Mouse (Mus musculus): ENCODE results near the gene Sh3gl1.

The Sh3gl1 gene

DNA sequence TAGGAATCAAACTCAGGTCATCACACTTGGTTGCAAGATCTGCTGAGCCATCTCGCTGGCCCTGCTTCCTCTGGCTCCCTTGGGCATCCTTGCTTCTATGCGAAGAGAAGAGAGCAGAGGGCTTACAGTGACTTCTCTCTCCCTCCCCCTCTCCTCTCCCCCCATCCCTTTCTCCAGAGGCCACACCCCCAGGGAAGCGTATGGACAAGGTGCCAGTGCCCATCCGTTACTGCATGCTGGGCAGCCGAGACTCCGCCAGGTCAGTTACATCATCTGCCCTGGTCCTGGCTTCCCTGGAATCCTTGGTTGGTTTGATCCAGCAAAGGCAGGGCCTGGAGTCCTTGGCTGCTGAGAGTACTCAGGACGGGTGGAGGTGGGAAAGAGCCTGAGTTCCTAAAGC, 25.0 kb downstream of the Sh3gl1 start:
- Histone ChIP-seq H3K9me3 (ENCODE audit: low read length) (no peaks in the 10 kb centered on the region), H3K4me1 (replicated peaks; ENCODE audit: low read depth, low read length) (peaks cover 58% of the 10 kb centered on the region), H3K27me3 (ENCODE audit: insufficient read depth, low read length) (no peaks in the 10 kb centered on the region), H3K4me3 (replicated peaks; ENCODE audit: low read length) (no peak overlapping the region), H3K36me3 (ENCODE audit: insufficient read depth, low read length) (peaks cover 59% of the 10 kb centered on the region)
- TF ChIP-seq POU5F1 (IDR thresholded peaks at IDR 0.05; ENCODE audit: borderline replicate concordance, low read length) (no peak), CTCF (conservative IDR thresholded peaks at IDR 0.05; ENCODE audit: low read length) (no peak), NANOG (IDR thresholded peaks at IDR 0.05; ENCODE audit: borderline replicate concordance, low read length) (no peak)

DNA sequence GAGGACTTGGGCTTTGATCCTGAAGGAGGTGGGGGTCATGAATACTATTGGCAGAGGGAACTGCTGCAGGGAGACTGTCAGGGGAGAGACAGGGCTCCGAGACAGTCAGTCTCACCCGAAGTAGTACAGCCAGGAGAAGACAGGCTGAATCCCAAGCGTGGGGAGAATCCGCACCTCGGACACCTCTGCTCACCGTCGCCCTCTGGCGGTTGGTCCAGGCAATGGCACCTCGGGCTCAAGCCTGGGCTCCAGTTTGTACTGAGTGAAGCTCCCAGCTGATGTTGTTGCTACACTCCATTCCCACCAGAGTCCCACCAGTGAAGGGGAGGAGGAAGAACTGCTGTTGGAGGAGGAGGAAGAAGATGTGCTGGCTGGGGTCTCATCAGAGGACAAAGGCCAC, 25.8 kb downstream of the Sh3gl1 start:
- Histone ChIP-seq H3K27me3 (ENCODE audit: insufficient read depth, low read length) (no peaks in the 10 kb centered on the region), H3K4me1 (replicated peaks; ENCODE audit: low read depth, low read length) (peaks cover 56% of the 10 kb centered on the region), H3K36me3 (ENCODE audit: insufficient read depth, low read length) (peaks cover 51% of the 10 kb centered on the region), H3K4me3 (replicated peaks; ENCODE audit: low read length) (peak overlapping the region; percentile 94), H3K9me3 (ENCODE audit: low read length) (no peaks in the 10 kb centered on the region)
- no peak for TF ChIP-seq NANOG (IDR thresholded peaks at IDR 0.05; ENCODE audit: borderline replicate concordance, low read length)
- TF ChIP-seq POU5F1 (IDR thresholded peaks at IDR 0.05; ENCODE audit: borderline replicate concordance, low read length) = no peak
- peak; percentile 100 for TF ChIP-seq CTCF (conservative IDR thresholded peaks at IDR 0.05; ENCODE audit: low read length)

DNA sequence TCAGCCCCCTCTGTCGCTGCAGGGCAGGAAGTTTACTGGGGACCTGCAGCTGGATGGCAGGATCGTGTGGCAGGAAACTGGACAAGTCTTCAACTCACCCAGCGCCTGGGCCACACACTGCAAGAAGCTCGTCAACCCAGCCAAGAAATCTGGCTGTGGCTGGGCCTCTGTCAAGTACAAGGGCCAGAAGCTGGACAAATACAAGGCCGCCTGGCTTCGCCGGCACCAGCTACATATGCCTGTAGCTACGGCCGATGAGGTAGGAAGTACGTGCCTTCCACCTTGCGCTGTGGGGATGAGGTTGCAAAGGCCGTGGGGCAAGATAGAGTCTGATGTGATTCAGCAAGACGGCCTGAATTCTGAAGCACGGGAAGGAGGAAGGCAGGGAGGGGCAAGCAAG, 26.2 kb downstream of the Sh3gl1 start:
- TF ChIP-seq NANOG (IDR thresholded peaks at IDR 0.05; ENCODE audit: borderline replicate concordance, low read length) = no peak
- TF ChIP-seq CTCF (conservative IDR thresholded peaks at IDR 0.05; ENCODE audit: low read length) = no peak
- TF ChIP-seq POU5F1 (IDR thresholded peaks at IDR 0.05; ENCODE audit: borderline replicate concordance, low read length) = no peak
- peaks cover 56% of the 10 kb centered on the region for H3K4me1 ChIP-seq (replicated peaks; ENCODE audit: low read depth, low read length)
- no peaks in the 10 kb centered on the region for H3K9me3 ChIP-seq (ENCODE audit: low read length)
- no peaks in the 10 kb centered on the region for H3K27me3 ChIP-seq (ENCODE audit: insufficient read depth, low read length)
- peaks cover 47% of the 10 kb centered on the region for H3K36me3 ChIP-seq (ENCODE audit: insufficient read depth, low read length)
- peak overlapping the region; percentile 94 for H3K4me3 ChIP-seq (replicated peaks; ENCODE audit: low read length)

DNA sequence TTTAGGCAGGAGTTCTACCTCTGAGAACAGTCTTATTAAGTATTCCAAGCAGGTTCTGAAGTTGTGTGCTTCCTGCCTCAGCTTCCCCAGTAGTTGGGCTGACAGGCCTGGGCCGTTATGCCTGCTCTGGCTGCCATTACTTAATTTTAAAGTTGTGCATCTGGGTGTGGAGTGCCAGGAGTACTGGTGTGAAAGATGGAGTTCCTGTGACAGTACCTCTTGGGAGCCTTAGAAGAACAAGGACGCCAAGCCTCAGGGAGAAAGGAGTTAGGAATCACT, 26.5 kb downstream of the Sh3gl1 start:
- H3K4me3 ChIP-seq (replicated peaks; ENCODE audit: low read length) = peak overlapping the region; percentile 94

DNA sequence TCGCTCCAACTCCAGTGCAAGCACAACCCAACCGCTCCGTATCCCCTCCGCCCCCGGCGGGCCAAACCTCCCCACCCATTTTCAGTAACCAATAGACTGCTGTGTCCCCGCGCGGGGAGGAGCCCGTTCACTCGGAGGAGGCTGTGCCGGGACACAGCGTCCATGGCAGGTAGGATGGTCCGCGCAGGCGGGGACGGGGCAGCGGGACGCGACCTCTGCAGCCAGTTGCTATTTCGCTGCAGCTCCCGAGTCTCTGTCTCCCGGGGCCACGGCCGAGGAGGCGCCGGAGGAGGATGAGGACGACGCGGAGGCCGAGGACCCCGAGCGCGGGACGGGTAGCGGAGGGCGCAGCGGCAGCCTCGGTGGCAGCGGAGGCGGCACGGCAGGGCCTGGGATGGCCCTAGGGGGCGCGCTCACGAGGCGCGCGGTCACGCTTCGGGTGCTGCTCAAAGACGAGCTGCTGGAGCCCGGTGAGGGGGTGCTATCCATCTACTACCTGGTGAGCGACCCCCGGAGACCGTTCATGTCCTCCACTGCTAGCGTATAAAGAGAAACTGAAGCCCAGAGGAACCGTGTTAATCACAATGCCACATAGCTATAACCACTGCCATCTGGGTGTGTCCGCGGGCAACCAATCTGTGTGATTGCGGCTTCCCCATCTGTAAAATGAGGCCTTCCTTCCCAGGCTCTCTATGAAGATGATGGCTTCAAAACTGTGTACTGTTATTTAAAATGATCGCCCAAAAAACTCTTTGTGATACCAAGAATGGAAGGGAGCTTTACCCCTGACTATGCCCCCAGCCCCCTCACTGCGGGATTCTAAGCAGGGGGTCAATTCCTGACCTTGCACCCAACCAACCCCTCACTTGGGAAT, 27.1 kb downstream of the Sh3gl1 start:
- Histone ChIP-seq H3K27me3 (ENCODE audit: insufficient read depth, low read length) (no peaks in the 10 kb centered on the region), H3K36me3 (ENCODE audit: insufficient read depth, low read length) (peaks cover 39% of the 10 kb centered on the region), H3K9me3 (ENCODE audit: low read length) (no peaks in the 10 kb centered on the region), H3K4me3 (replicated peaks; ENCODE audit: low read length) (peak overlapping the region; percentile 94), H3K4me1 (replicated peaks; ENCODE audit: low read depth, low read length) (peaks cover 59% of the 10 kb centered on the region)
- no peak for TF ChIP-seq POU5F1 (IDR thresholded peaks at IDR 0.05; ENCODE audit: borderline replicate concordance, low read length)
- TF ChIP-seq NANOG (IDR thresholded peaks at IDR 0.05; ENCODE audit: borderline replicate concordance, low read length) = no peak
- TF ChIP-seq CTCF (conservative IDR thresholded peaks at IDR 0.05; ENCODE audit: low read length) = no peak

More for the DNA sequence above, 26.5 kb downstream of the Sh3gl1 start:
- TF ChIP-seq NANOG (IDR thresholded peaks at IDR 0.05; ENCODE audit: borderline replicate concordance, low read length) = no peak
- TF ChIP-seq POU5F1 (IDR thresholded peaks at IDR 0.05; ENCODE audit: borderline replicate concordance, low read length) = no peak
- TF ChIP-seq CTCF (conservative IDR thresholded peaks at IDR 0.05; ENCODE audit: low read length) = no peak
- Histone ChIP-seq H3K4me1 (replicated peaks; ENCODE audit: low read depth, low read length) (peaks cover 56% of the 10 kb centered on the region), H3K27me3 (ENCODE audit: insufficient read depth, low read length) (no peaks in the 10 kb centered on the region), H3K9me3 (ENCODE audit: low read length) (no peaks in the 10 kb centered on the region), H3K36me3 (ENCODE audit: insufficient read depth, low read length) (peaks cover 43% of the 10 kb centered on the region)

DNA sequence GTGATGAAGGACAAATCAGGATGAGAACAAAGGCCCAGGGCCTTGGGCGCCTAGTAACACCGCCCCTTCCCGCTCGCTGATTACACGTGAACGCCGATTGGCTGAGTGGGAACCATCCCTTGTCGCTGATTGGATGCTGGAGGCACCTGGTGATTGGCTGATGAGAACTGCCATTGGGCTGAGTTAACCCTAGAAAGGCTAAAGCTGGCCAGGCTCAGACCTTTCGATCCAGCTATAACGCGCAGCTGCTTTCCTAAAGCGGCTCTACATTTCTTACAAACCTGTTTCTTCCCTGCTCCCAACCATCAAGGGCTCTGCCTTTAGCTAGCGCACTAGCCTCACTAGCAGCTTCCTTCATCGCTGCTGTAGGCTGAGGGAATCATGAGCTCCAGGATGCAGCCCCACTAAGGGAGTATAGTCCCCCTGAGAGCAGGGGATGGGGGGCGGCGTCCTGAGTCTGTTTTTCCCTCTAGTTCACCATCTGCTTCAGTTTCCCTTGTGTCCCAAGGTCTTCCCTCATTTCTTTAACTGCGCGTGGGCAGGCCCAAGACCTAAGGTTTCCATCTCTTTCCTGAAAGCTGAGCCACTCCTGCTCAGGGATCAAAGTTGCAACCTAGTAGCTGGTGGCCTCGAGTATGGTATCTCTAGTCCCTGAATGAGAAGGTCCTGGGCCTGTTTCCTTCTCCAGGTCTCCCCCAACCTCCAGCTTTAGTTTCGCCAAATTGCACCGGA, 27.9 kb downstream of the Sh3gl1 start:
- peaks cover under 1% of the 10 kb centered on the region; the same call in 1 of the 2 replicates for H3K27me3 ChIP-seq (ENCODE audit: insufficient read depth, low read length)
- TF ChIP-seq NANOG (IDR thresholded peaks at IDR 0.05; ENCODE audit: borderline replicate concordance, low read length) = no peak
- TF ChIP-seq POU5F1 (IDR thresholded peaks at IDR 0.05; ENCODE audit: borderline replicate concordance, low read length) = no peak
- TF ChIP-seq CTCF (conservative IDR thresholded peaks at IDR 0.05; ENCODE audit: low read length) = no peak

DNA sequence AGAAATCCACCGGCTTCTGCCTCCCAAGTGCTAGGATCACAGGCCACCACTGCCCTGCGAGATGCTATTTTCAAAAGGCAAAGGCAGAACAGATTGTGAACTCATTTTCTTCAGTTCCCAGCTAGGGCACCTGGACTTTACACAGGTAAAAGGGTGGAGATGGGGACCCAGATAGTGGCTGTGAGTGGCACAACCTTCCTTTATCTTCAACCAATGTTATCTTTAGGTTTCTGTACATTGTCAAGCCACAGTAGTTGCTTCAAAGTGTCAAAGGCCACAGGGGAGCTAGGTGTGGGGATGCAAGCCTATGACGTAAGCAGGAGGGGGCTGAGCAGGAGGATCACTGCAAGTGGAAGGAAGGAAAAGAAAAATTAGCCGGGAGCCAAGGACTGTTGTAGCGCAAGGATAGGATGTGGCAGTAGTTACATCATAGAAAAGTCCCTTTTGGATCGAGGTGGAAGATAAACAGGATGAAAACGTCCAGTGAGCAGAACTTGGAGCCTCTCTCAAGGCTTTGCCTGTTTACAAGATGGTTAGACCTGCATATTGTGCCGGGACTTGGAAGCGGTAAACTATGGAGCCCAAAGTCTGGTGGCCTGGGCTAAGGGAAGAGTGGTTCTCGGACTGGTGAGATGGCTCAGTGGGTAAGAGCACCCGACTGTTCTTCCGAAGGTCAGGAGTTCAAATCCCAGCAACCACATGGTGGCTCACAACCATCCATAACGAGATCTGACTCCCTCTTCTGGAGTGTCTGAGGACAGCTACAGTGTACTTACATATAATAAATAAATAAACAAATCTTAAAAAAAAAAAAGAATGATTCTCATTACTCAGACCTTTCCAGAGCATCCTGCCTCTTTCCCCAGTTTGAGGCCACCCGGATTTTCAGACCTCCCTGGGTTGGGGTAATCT, 28.7 kb downstream of the Sh3gl1 start:
- Histone ChIP-seq H3K36me3 (ENCODE audit: insufficient read depth, low read length) (peaks cover 23% of the 10 kb centered on the region), H3K9me3 (ENCODE audit: low read length) (no peaks in the 10 kb centered on the region), H3K4me3 (replicated peaks; ENCODE audit: low read length) (peak overlapping the region; percentile 94), H3K4me1 (replicated peaks; ENCODE audit: low read depth, low read length) (peaks cover 59% of the 10 kb centered on the region), H3K27me3 (ENCODE audit: insufficient read depth, low read length) (peaks cover 9% of the 10 kb centered on the region)
- TF ChIP-seq NANOG (IDR thresholded peaks at IDR 0.05; ENCODE audit: borderline replicate concordance, low read length) (peak; percentile 73; the same call in 1 of the 2 replicates), POU5F1 (IDR thresholded peaks at IDR 0.05; ENCODE audit: borderline replicate concordance, low read length) (no peak)

More for the DNA sequence above, 27.9 kb downstream of the Sh3gl1 start:
- H3K9me3 ChIP-seq (ENCODE audit: low read length) = no peaks in the 10 kb centered on the region
- H3K4me3 ChIP-seq (replicated peaks; ENCODE audit: low read length) = peak overlapping the region; percentile 94
- H3K36me3 ChIP-seq (ENCODE audit: insufficient read depth, low read length) = peaks cover 31% of the 10 kb centered on the region
- peaks cover 59% of the 10 kb centered on the region for H3K4me1 ChIP-seq (replicated peaks; ENCODE audit: low read depth, low read length)

DNA sequence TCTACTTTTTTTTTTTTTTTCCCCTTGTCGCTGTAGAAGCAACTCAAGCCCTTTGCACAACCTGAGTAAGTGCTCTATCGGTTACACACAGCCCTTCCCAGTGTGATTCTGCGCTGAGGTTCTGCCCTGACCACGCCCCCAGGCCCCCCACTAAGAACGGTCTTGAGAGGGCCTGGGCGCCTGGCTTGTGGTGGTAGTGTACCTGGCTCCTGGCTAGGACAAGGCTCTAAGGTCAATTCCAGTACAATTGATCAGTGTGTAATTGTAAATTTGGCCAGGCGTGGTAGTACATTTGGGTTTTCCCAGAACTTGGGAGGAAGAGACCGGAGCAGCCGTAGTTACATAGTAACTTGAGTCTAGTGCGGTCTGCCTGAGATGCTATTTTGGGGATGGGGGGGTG, 29.5 kb downstream of the Sh3gl1 start:
- H3K9me3 ChIP-seq (ENCODE audit: low read length) = no peaks in the 10 kb centered on the region
- H3K27me3 ChIP-seq (ENCODE audit: insufficient read depth, low read length) = peaks cover 12% of the 10 kb centered on the region
- peaks cover 59% of the 10 kb centered on the region for H3K4me1 ChIP-seq (replicated peaks; ENCODE audit: low read depth, low read length)
- TF ChIP-seq CTCF (conservative IDR thresholded peaks at IDR 0.05; ENCODE audit: low read length) (no peak), NANOG (IDR thresholded peaks at IDR 0.05; ENCODE audit: borderline replicate concordance, low read length) (no peak), POU5F1 (IDR thresholded peaks at IDR 0.05; ENCODE audit: borderline replicate concordance, low read length) (no peak)
- H3K4me3 ChIP-seq (replicated peaks; ENCODE audit: low read length) = peak overlapping the region; percentile 35; the same call in 1 of the 2 replicates
- peaks cover 16% of the 10 kb centered on the region for H3K36me3 ChIP-seq (ENCODE audit: insufficient read depth, low read length)
